Mouse (Mus musculus): ENCODE data around the gene Kcnq2.

The Kcnq2 gene

GRCm38 (mm10) chr2:181036561-181036960 lies 98.5 kb downstream of the Kcnq2 start:
- DNase-seq = no peak

GRCm38 (mm10) chr2:181035186-181035585 lies 99.9 kb downstream of the Kcnq2 start:
- no peak for DNase-seq

- no peak for DNase-seq
Observed at GRCm38 (mm10) chr2:181033310-181033709, 101.8 kb downstream of the Kcnq2 start.

GRCm38 (mm10) chr2:181032407-181032806 lies 102.7 kb downstream of the Kcnq2 start:
- no peak for DNase-seq

DNA sequence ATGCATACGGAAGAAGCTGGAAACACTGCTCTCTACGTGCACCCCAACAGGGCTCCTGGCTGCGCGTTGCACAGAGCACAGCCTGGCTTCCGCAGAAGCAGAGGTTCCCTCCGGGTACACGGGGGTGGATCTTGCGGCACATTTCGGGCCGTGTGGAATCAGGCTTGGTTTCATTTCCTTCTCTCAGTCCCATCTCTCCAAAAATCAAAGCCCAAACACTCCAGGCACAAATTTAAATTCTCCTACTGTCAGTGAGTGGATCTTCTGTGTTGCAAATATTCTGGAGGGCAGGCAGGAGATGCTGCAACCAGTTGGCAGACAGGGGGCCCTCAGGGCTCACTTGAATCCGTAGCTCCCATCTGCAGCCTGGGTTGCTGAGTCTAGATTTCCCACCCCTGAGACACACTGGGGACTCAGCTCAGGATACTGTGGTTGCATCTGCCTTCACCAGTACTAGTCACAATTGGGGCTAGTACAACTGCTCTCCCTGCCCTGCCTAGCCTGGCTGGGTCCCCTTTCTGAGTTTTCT lies 103.6 kb downstream of the Kcnq2 start:
- no peak for DNase-seq

Data from B cell, adult 2 months (primary cell).